Mouse (Mus musculus): ENCODE measurements around the gene Iqcm. TPM values are rescaled to one million over a fixed set of nuclear protein-coding genes. Genes with fewer than 3 reads are reported as not detected.

Gene Iqcm
- total and polyA plus RNA-seq, 2 experiments, result not detected

- no peak for TF ChIP-seq POLR2A (IDR thresholded peaks at IDR 0.05; ENCODE audit: extremely low read depth, insufficient read depth, low read length)
- TF ChIP-seq CTCF (IDR thresholded peaks at IDR 0.05; ENCODE audit: low read depth, low read length), result no peak
- Histone ChIP-seq H3K27me3 (ENCODE audit: control insufficient read depth, insufficient read depth, low read length) (no peaks in the 10 kb centered on the region), H3K9ac (ENCODE audit: low read depth, low read length) (no peak overlapping the region), H3K36me3 (ENCODE audit: control insufficient read depth, insufficient read depth, low read length) (no peaks in the 10 kb centered on the region), H3K4me3 (ENCODE audit: insufficient read depth, low read depth, low read length) (no peak overlapping the region), H3K27ac (replicated peaks; ENCODE audit: insufficient read depth, low read depth, low read length) (no peak overlapping the region), H3K4me1 (ENCODE audit: control insufficient read depth, insufficient read depth, low read length) (no peaks in the 10 kb centered on the region), H3K79me2 (ENCODE audit: control insufficient read depth, insufficient read depth, low read length) (no peaks in the 10 kb centered on the region)
- no peak for DNase-seq (ENCODE audit: extremely low read depth, low read depth, low spot score)
- WGBS, result 89% methylated on average over 4 of the region's 4 CpGs
Observed at GRCm38 (mm10) chr8:76018501-76018900, 570.0 kb downstream of the Iqcm start.

Other genes starting within 250 kb of the Iqcm start
- gene Rasd2, start 234.8 kb upstream of the Iqcm start, total RNA-seq (2014; rRNA removed), result 0.09 TPM in 1 of 2 replicates, not detected in the other
- 0.02 and 0.13 TPM in 2 replicates for gene Rasd2, start 234.8 kb upstream of the Iqcm start, polyA plus RNA-seq (2012; rRNA removed)
- gene Gm10358, start 42.1 kb upstream of the Iqcm start, total RNA-seq (2014; rRNA removed), result 0.81 and 0.92 TPM in 2 replicates
- gene Gm10358, start 42.1 kb upstream of the Iqcm start, polyA plus RNA-seq (2012; rRNA removed), result 0.36 and 0.46 TPM in 2 replicates